Mouse (Mus musculus): ENCODE measurements at regions not wholly inside any gene's neighbourhood (a gene's known extent, or its start where the extent isn't known, plus 50 kb on each side); places are given as distances from the start of the nearest gene placed in this dataset.
"Not testable (repeated sequence)": the region's sequence is repeated elsewhere in the genome, so short reads cannot be mapped to it uniquely, and the experiment has no call there.

DNA sequence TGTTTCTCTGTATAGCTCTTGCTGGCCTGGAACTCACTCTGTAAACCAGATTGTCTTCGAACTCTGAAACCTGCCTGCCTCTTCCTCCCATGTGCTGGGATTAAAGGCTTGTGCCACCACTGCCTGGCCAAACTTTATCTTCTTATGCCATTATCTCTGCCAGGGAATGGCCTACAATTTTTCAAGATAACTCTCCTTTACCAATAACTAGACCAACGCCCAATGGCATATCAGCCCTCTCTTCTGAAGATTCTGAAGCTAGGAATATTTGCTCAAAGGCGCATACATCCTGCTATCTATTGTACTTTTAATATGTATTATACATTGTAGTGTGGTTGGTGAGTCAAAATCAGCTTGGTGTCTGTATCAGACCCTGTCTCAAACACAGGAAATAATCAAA lies 235.4 kb upstream of the Cts3 start:
- DNase-seq, result not testable (repeated sequence)

DNA sequence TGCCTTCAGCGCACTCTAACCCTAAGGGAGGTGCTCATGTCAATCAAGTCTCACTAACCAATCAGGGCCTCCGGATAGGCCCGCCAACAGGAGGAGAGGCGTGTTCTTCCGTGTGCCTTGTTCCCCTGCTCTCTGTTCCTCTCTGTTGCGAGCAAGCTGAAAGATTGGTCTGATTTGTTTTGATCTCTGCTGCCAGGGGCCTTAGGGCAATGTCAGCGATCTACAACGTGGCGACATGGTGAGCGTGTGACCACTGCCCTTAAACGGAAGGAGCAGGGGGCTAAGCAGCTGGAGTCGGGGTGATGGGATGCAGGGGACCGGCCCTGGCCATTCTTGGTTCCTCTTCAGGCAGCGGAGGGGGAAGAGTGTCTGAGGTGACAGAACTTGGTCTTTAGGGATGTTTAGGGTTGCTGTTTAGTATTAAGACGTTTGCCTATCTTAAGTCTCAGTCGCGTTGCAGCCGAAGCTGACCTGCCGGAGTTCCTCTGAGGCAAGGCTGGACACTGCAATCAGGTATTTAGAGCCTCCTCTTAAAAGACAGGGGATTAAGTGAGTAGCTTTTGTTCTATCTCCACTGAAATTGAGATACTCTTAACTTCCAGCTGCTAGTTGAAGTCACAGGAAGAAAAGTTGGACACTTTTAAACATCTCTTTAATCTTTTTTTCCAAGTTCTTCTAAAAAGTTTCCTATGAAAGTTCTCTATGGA lies 234.4 kb upstream of the Cts3 start:
- DNase-seq, result peak; percentile 3

DNA sequence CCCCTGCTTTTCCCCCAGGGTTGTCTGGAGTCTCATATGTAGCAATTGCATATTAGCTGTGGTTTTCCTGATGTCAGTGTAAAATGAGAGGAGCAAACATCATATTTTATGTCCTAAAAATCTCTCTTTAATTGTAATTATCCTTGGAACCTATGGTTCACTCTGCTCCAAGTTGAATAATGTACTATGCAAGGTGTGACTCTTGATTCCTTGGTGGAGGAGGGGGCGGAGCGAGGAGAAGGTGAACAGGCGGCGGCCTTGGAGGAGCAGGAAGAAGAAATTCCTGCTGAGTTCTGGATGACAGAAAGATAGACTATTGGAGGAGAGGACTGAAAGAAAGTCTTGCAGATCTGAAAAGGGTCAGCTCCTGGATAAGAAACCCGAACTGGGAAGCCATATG lies 233.8 kb upstream of the Cts3 start:
- not testable (repeated sequence) for DNase-seq

GRCm38 (mm10) chr13:61763457-61763856 lies 193.5 kb upstream of the Cts3 start:
- DNase-seq, result not testable (repeated sequence)

Data from cerebellum, adult 9-11 months (tissue).